Mouse (Mus musculus) lung, postnatal 0 days (tissue): ENCODE results near the gene Stx8. TPM values are rescaled to one million over a fixed set of nuclear protein-coding genes. Genes with fewer than 3 reads are reported as not detected.
A peak's percentile ranks its signal among the peaks of the same experiment; 100 is the strongest.

Source experiments
- ATAC-seq: fragments of 200-750 bp; cut with Nextera tagmentation; 2 replicates; pipeline ENCODE4 v1.8.0; 2017; ENCODE audit warnings: moderate library complexity
- DNase-seq: peaks from one replicate; pipeline ENCODE4 v3.0.0-alpha.2; 2016; ENCODE audit warnings: low spot score
- H3K27ac ChIP-seq: fragments of 300-500 bp; sonication (generic); 2 replicates; pipeline ENCODE4 v1.5.1; 2014; ENCODE audit warnings: antibody characterized with exemption, mild to moderate bottlenecking, low read length, mixed read lengths
- H3K27me3 ChIP-seq: fragments of 300-500 bp; sonication (generic); replicated peaks from 2 replicates; pipeline ENCODE4 v1.6.1; 2014; ENCODE audit warnings: low read length, mixed read lengths; ENCODE audit not compliant: insufficient read depth
- H3K36me3 ChIP-seq: fragments of 300-500 bp; sonication (generic); 2 replicates; pipeline ENCODE4 v1.6.1; 2014; ENCODE audit warnings: low read length, mixed read lengths; ENCODE audit not compliant: insufficient read depth
- H3K4me1 ChIP-seq: fragments of 300-500 bp; sonication (generic); 2 replicates; pipeline ENCODE4 v1.6.1; 2014; ENCODE audit warnings: antibody characterized with exemption, low read depth, low read length, mixed read lengths; ENCODE audit not compliant: insufficient read depth
- H3K4me2 ChIP-seq: fragments of 300-500 bp; sonication (generic); replicated peaks from 2 replicates; pipeline ENCODE4 v1.6.1; 2014; ENCODE audit warnings: low read depth, mild to moderate bottlenecking, low read length, moderate library complexity, mixed read lengths
- H3K4me3 ChIP-seq: fragments of 300-500 bp; sonication (generic); 2 replicates; pipeline ENCODE4 v1.5.1; 2014; ENCODE audit warnings: low read depth, low read length
- H3K9ac ChIP-seq: fragments of 300-500 bp; sonication (generic); replicated peaks from 2 replicates; pipeline ENCODE4 v1.6.1; 2014; ENCODE audit warnings: low read depth, mild to moderate bottlenecking
- H3K9me3 ChIP-seq: fragments of 300-500 bp; sonication (generic); 2 replicates; pipeline ENCODE4 v1.6.1; 2016; ENCODE audit warnings: low read length, mixed read lengths
- CTCF ChIP-seq: IDR thresholded peaks from 2 replicates; pipeline ENCODE4 v1.5.1; 2016; ENCODE audit warnings: antibody characterized with exemption, mild to moderate bottlenecking
- EP300 ChIP-seq: IDR thresholded peaks from 2 replicates; pipeline ENCODE4 v1.6.1; 2016; ENCODE audit warnings: antibody characterized with exemption, mild to moderate bottlenecking, control low read depth
- WGBS: fragments of 180-500 bp; shearing (Covaris S2); extraction: QIAGEN DNeasy Blood & Tissue Kit; methylation state at CpG from one replicate; pipeline ENCODE4 v1.1.7; 2014; 5-methylcytosine and 5-hydroxymethylcytosine counted together
- polyA plus RNA-seq: library from polyadenylated mRNA; unstranded; fragments of >200 nt; fragmentation: Nextera tagmentation; extraction: Ambion mirVana; gene quantifications from 2 replicates; pipeline ENCODE4 v1.2.1, GENCODE M21; 2015

The Stx8 gene
- polyA plus RNA-seq, 1 experiment from 2014 or later = 72.5 TPM

DNA sequence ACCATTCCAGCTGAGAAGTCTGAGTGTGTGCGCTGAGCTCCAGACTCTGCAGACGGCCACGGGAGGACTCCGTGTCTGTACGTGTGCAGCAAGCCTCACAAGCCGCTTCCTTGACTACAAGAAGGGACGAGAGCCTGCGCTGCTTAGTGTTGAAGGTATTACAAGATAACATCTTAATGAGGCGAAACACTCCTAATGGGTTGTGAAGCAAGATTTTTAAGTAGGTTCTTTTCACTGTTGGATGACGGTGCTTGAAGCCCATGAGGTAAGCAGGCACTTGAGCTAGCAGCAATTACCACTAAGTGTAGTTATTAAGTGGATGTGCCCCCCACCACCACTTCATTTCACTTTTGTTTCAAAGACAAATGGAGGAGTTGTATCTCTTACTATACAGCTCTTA is 101.8 kb downstream of the Stx8 start:
- Histone ChIP-seq H3K4me2 (no peak overlapping the region), H3K9ac (no peak overlapping the region), H3K4me3 (no peak overlapping the region), H3K4me1 (peaks cover 3% of the 10 kb centered on the region; the same call in 1 of the 2 replicates), H3K36me3 (no peaks in the 10 kb centered on the region), H3K9me3 (no peaks in the 10 kb centered on the region), H3K27ac (no peak overlapping the region), H3K27me3 (no peaks in the 10 kb centered on the region)
- WGBS = 74% methylated on average over 10 of the region's 10 CpGs
- TF ChIP-seq CTCF (no peak), EP300 (peak; percentile 70)
- DNase-seq = peak; percentile 72
- ATAC-seq = peak; percentile 76

DNA sequence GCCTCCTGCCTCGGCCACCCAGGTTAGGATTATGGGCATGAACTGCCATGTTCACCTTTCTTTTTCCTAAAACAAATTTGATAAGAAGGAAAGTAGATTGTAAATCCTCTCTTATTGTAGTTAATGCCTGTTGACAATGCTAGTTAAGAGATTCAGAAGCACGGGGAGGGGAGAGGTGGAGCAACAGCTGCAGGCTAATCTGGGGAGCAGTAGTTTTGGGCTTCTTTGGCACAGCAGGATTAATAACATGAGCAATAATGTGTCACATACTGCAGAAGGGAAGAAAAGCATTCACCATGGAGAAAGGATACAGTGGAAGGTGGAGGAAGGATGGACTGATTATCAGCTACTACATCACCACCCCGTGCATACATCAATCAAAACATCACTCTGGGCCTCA is 104.1 kb downstream of the Stx8 start:
- no peaks in the 10 kb centered on the region for H3K9me3 ChIP-seq
- no peak for DNase-seq
- WGBS = 61% methylated on average over 3 of the region's 3 CpGs
- TF ChIP-seq CTCF = no peak
- TF ChIP-seq EP300 = no peak
- H3K27ac ChIP-seq = no peak overlapping the region
- H3K9ac ChIP-seq = no peak overlapping the region
- no peak overlapping the region for H3K4me3 ChIP-seq
- no peaks in the 10 kb centered on the region for H3K27me3 ChIP-seq
- ATAC-seq = no peak
- H3K36me3 ChIP-seq = no peaks in the 10 kb centered on the region
- peaks cover 13% of the 10 kb centered on the region for H3K4me1 ChIP-seq
- H3K4me2 ChIP-seq = no peak overlapping the region

GRCm38 (mm10) chr11:68071836-68072235 is 105.8 kb downstream of the Stx8 start:
- peak; percentile 59 for ATAC-seq
- peaks cover 13% of the 10 kb centered on the region for H3K4me1 ChIP-seq
- no peak overlapping the region for H3K4me2 ChIP-seq
- peak; percentile 71 for DNase-seq
- H3K36me3 ChIP-seq = no peaks in the 10 kb centered on the region
- no peak overlapping the region for H3K4me3 ChIP-seq
- H3K27me3 ChIP-seq = no peaks in the 10 kb centered on the region
- 45% methylated on average over 5 of the region's 5 CpGs for WGBS
- no peak overlapping the region for H3K9ac ChIP-seq
- no peaks in the 10 kb centered on the region for H3K9me3 ChIP-seq
- no peak overlapping the region for H3K27ac ChIP-seq
- TF ChIP-seq CTCF (no peak), EP300 (no peak)

GRCm38 (mm10) chr11:68072597-68073210 is 106.7 kb downstream of the Stx8 start:
- H3K4me1 ChIP-seq = peaks cover 13% of the 10 kb centered on the region
- H3K27ac ChIP-seq = no peak overlapping the region
- H3K4me3 ChIP-seq = no peak overlapping the region
- ATAC-seq (no peak), DNase-seq (no peak)
- 45% methylated on average over 11 of the region's 11 CpGs for WGBS
- no peaks in the 10 kb centered on the region for H3K36me3 ChIP-seq
- no peaks in the 10 kb centered on the region for H3K27me3 ChIP-seq
- H3K9ac ChIP-seq = no peak overlapping the region
- no peak overlapping the region for H3K4me2 ChIP-seq
- no peaks in the 10 kb centered on the region for H3K9me3 ChIP-seq
- TF ChIP-seq CTCF (no peak), EP300 (no peak)

- ATAC-seq = no peak
- WGBS = 44% methylated on average over 5 of the region's 5 CpGs
Measured at GRCm38 (mm10) chr11:68074686-68075085, 108.7 kb downstream of the Stx8 start.

DNA sequence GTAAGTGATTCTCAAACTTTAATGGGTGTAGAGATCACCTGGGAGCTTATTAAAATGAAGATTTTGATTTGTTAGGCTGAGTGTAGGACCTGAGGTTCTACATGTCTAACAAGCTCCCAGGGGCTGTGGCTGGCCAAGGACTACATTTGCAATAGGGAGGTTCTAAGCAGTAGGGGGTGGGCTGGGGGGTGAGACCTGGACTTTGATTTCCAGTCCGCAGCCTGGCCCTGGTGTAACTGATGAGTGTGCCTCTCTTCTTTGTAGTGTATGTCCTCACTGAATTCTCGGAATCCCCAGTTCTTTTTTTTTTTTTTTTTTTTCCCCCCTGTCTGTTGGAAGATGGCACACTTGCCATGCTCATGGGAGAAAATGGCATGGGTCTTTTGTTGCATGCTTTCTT is 109.3 kb downstream of the Stx8 start:
- WGBS = 90% methylated on average over 2 of the region's 2 CpGs
- Histone ChIP-seq H3K9ac (no peak overlapping the region), H3K4me3 (no peak overlapping the region), H3K9me3 (no peaks in the 10 kb centered on the region), H3K4me1 (peaks cover 13% of the 10 kb centered on the region), H3K36me3 (no peaks in the 10 kb centered on the region), H3K27me3 (no peaks in the 10 kb centered on the region), H3K4me2 (no peak overlapping the region), H3K27ac (no peak overlapping the region)
- DNase-seq (no peak), ATAC-seq (no peak)
- TF ChIP-seq CTCF = no peak

More at GRCm38 (mm10) chr11:68074686-68075085, 108.7 kb downstream of the Stx8 start:
- Histone ChIP-seq H3K4me1 (peaks cover 13% of the 10 kb centered on the region), H3K36me3 (no peaks in the 10 kb centered on the region), H3K4me2 (no peak overlapping the region), H3K27me3 (no peaks in the 10 kb centered on the region), H3K9me3 (no peaks in the 10 kb centered on the region), H3K27ac (no peak overlapping the region), H3K4me3 (no peak overlapping the region), H3K9ac (no peak overlapping the region)
- no peak for DNase-seq
- TF ChIP-seq CTCF (no peak), EP300 (no peak)

DNA sequence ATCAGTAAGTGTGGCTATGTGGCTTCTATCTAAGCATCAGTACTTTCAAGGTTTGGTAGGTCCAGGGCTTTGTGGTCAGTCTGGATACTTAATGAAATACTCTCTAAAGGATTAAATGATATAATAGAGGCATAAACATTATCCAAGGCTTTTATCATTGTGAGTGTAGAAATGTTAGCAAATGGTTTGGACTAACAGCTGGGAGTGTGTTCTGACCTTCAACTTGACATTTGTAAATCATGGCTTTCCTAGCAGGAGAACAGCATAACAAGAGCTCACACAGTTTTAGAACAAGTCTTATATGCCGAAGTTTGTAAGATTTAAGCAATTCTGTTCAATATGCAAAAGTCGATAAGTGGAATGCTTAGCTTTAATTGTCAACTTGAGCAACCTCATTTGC is 113.8 kb downstream of the Stx8 start:
- H3K4me3 ChIP-seq = no peak overlapping the region
- no peaks in the 10 kb centered on the region for H3K9me3 ChIP-seq
- no peak for ATAC-seq
- DNase-seq = no peak
- H3K4me1 ChIP-seq = no peaks in the 10 kb centered on the region
- TF ChIP-seq CTCF (no peak), EP300 (no peak)
- no peak overlapping the region for H3K4me2 ChIP-seq
- no peak overlapping the region for H3K9ac ChIP-seq
- WGBS = 88% methylated on average over 2 of the region's 2 CpGs
- no peak overlapping the region for H3K27ac ChIP-seq
- H3K27me3 ChIP-seq = no peaks in the 10 kb centered on the region
- no peaks in the 10 kb centered on the region for H3K36me3 ChIP-seq
